Mouse (Mus musculus): ENCODE results near the gene A630001G21Rik. TPM values are rescaled to one million over a fixed set of nuclear protein-coding genes. Genes with fewer than 3 reads are reported as not detected.
"Not testable (repeated sequence)": the region's sequence is repeated elsewhere in the genome, so short reads cannot be mapped to it uniquely, and the experiment has no call there.

Gene A630001G21Rik
- polyA plus RNA-seq (2014; fragmentation: Nextera tagmentation; extraction: Ambion mirVana) = 0.33 and 0.48 TPM in 2 replicates

DNA sequence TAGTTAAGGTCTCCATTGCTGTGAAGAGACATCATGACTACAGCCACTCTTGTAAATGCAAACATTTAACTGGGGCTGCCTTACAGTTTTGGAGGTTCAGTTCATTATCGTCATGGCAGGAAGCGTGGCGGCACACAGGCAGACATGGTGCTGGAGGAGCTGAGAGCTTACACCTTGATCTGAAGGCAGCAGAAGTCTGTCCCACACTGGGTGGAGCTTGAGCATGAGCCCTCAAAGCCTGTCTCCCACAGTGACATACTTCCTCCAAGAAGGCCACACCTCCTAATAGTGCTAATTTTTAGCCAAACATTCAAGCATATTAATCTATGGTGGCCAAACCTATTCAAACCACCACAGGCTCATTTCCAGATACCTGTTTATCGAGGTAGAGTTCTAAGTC, at the start of gene A630001G21Rik:
A630001G21Rik (minus strand) TSS at position 208 of the 400 bp plus-strand sequence.
- Histone ChIP-seq H3K4me1 (ENCODE audit: control insufficient read depth, insufficient read depth, low read length) (no peaks in the 10 kb centered on the region), H3K27ac (ENCODE audit: low read depth, low read length) (no peak within 1 kb of the TSS), H3K4me2 (ENCODE audit: low read length) (no peak within 1 kb of the TSS), H3K4me3 (ENCODE audit: low read depth, low read length) (no peak within 1 kb of the TSS), H3K36me3 (ENCODE audit: control insufficient read depth, insufficient read depth, low read length) (no peaks in the 10 kb centered on the region), H3K9ac (ENCODE audit: low read length) (no peak within 1 kb of the TSS), H3K27me3 (replicated peaks; ENCODE audit: control insufficient read depth, insufficient read depth, low read length) (no peaks in the 10 kb centered on the region), H3K9me3 (replicated peaks; ENCODE audit: control insufficient read depth, low read length) (no peaks in the 10 kb centered on the region)
- ATAC-seq (no peak), DNase-seq (ENCODE audit: low spot score) (no peak)
- 94% methylated on average over 4 of the region's 4 CpGs for WGBS

DNA sequence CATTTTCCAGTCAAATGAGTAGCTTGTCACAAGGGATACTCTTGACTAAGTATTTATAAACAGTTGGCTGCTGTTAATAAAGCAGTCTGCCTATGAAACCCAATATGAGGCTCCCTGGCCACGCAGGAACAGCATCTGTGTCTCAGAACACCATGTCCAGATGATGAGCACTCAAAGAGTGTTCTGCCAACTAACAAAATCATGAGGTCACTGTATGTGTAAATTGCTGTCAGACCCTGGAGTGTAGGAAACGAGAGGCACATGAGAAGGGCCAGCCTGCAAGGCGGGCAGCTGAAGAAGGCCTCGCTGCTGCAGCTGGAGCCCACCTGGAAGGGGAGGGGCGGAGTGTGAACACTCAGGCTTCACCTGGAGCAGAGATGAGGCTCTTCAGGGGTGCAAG, 48.7 kb upstream of the A630001G21Rik start:
- Histone ChIP-seq H3K36me3 (ENCODE audit: control insufficient read depth, insufficient read depth, low read length) (peaks cover 21% of the 10 kb centered on the region), H3K9ac (ENCODE audit: low read length) (no peak overlapping the region), H3K4me3 (ENCODE audit: low read depth, low read length) (no peak overlapping the region), H3K4me2 (ENCODE audit: low read length) (no peak overlapping the region), H3K27ac (ENCODE audit: low read depth, low read length) (no peak overlapping the region), H3K27me3 (replicated peaks; ENCODE audit: control insufficient read depth, insufficient read depth, low read length) (no peaks in the 10 kb centered on the region), H3K4me1 (ENCODE audit: control insufficient read depth, insufficient read depth, low read length) (no peaks in the 10 kb centered on the region), H3K9me3 (replicated peaks; ENCODE audit: control insufficient read depth, low read length) (no peaks in the 10 kb centered on the region)
- DNase-seq (ENCODE audit: low spot score) (no peak), ATAC-seq (no peak)
- WGBS = 85% methylated on average over 5 of the region's 5 CpGs

DNA sequence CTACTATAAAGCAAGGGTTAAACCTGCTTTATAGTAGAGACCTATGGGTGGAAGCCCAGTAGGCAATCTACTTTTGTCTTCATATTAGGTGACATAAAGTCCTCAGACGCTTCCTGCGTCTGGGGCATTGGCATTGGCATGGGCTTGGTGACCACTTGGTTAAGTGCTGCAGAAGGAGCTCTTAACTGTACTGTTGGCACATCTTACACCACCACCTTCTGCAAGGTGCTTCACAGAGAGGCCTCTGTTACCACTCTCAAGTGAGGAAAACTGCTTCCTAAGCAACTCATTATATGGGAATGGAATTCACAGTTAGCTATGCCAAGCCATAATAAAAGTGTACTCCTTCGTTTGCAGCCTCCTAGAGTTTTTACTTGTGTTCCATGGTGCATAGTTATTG, 46.5 kb upstream of the A630001G21Rik start:
- H3K27me3 ChIP-seq (replicated peaks; ENCODE audit: control insufficient read depth, insufficient read depth, low read length) = no peaks in the 10 kb centered on the region
- ATAC-seq (no peak), DNase-seq (ENCODE audit: low spot score) (no peak)
- no peak overlapping the region for H3K27ac ChIP-seq (ENCODE audit: low read depth, low read length)
- H3K36me3 ChIP-seq (ENCODE audit: control insufficient read depth, insufficient read depth, low read length) = peaks cover 34% of the 10 kb centered on the region
- no peaks in the 10 kb centered on the region for H3K9me3 ChIP-seq (replicated peaks; ENCODE audit: control insufficient read depth, low read length)
- no peak overlapping the region for H3K9ac ChIP-seq (ENCODE audit: low read length)
- 83% methylated on average over 3 of the region's 3 CpGs for WGBS
- no peak overlapping the region for H3K4me3 ChIP-seq (ENCODE audit: low read depth, low read length)
- H3K4me1 ChIP-seq (ENCODE audit: control insufficient read depth, insufficient read depth, low read length) = no peaks in the 10 kb centered on the region
- H3K4me2 ChIP-seq (ENCODE audit: low read length) = no peak overlapping the region

DNA sequence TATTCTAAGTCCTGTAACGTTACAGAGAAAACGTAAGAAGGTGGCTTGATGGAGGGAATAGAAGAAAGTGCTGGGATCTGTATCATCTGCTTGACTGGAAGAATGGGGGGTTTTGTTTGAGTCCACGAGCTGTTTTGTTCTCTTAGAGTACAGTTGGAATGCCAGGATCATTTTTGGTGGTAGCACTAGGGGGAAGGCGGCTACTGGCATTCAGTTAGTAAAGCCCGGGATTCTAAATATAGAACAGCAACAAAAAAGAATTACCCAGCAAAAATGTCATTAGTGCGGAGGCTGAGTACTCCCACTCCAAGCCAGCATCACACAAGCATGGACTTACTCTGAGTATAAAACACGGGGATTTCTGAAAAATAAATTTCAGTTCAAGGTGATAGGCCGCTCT, 43.8 kb upstream of the A630001G21Rik start:
- ATAC-seq = no peak

DNA sequence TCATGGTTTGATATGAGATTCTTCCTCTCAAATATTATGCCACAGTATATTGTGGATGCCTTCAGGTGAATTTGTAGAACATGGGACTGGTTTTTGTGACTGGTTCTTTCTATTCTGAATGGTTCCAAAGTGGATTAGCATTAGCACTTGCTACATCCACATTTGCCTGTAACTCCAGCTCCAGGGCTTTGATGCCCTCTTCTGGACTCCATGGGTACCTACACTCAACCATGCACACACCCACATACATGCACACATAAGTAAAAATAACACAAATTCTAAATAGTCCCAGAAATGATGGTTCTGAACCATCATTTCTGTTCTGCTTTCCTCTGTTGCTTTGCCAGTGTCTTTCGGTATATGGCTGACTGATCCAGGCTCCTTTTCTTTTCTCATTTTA, 41.3 kb upstream of the A630001G21Rik start:
- Histone ChIP-seq H3K36me3 (ENCODE audit: control insufficient read depth, insufficient read depth, low read length) (peaks cover 31% of the 10 kb centered on the region), H3K4me3 (ENCODE audit: low read depth, low read length) (no peak overlapping the region), H3K27ac (ENCODE audit: low read depth, low read length) (no peak overlapping the region), H3K9me3 (replicated peaks; ENCODE audit: control insufficient read depth, low read length) (no peaks in the 10 kb centered on the region), H3K4me2 (ENCODE audit: low read length) (no peak overlapping the region), H3K9ac (ENCODE audit: low read length) (no peak overlapping the region), H3K4me1 (ENCODE audit: control insufficient read depth, insufficient read depth, low read length) (no peaks in the 10 kb centered on the region), H3K27me3 (replicated peaks; ENCODE audit: control insufficient read depth, insufficient read depth, low read length) (no peaks in the 10 kb centered on the region)
- DNase-seq (ENCODE audit: low spot score) = no peak
- 100% methylated on average over 1 of the region's 1 CpGs for WGBS
- no peak for ATAC-seq

More for the DNA sequence above, 43.8 kb upstream of the A630001G21Rik start:
- Histone ChIP-seq H3K9ac (ENCODE audit: low read length) (no peak overlapping the region), H3K4me2 (ENCODE audit: low read length) (no peak overlapping the region), H3K4me1 (ENCODE audit: control insufficient read depth, insufficient read depth, low read length) (no peaks in the 10 kb centered on the region), H3K36me3 (ENCODE audit: control insufficient read depth, insufficient read depth, low read length) (peaks cover 40% of the 10 kb centered on the region), H3K4me3 (ENCODE audit: low read depth, low read length) (no peak overlapping the region), H3K27ac (ENCODE audit: low read depth, low read length) (no peak overlapping the region), H3K27me3 (replicated peaks; ENCODE audit: control insufficient read depth, insufficient read depth, low read length) (no peaks in the 10 kb centered on the region), H3K9me3 (replicated peaks; ENCODE audit: control insufficient read depth, low read length) (no peaks in the 10 kb centered on the region)
- WGBS = 87% methylated on average over 8 of the region's 8 CpGs
- DNase-seq (ENCODE audit: low spot score) = no peak

DNA sequence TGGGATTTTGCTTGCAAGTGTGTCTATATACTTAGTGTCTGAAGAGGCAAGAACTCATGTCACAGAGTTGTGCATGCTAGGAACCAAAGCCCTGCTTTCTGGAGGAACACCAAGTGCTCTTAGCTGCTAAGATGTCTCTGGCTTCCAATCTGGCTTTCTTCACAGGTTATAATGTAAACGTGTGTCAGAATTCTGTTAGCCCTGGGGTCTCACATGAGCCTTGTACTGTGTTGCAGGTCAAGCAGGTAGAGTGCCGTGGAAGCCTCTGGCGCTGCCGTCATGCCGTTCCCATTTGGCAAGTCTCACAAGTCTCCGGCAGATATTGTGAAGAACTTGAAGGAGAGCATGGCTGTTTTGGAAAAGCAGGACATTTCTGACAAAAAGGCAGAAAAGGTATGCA, 39.7 kb upstream of the A630001G21Rik start:
- 96% methylated on average over 6 of the region's 6 CpGs for WGBS
- Histone ChIP-seq H3K27ac (ENCODE audit: low read depth, low read length) (no peak overlapping the region), H3K9ac (ENCODE audit: low read length) (no peak overlapping the region), H3K27me3 (replicated peaks; ENCODE audit: control insufficient read depth, insufficient read depth, low read length) (no peaks in the 10 kb centered on the region), H3K36me3 (ENCODE audit: control insufficient read depth, insufficient read depth, low read length) (peaks cover 28% of the 10 kb centered on the region), H3K4me3 (ENCODE audit: low read depth, low read length) (no peak overlapping the region), H3K9me3 (replicated peaks; ENCODE audit: control insufficient read depth, low read length) (no peaks in the 10 kb centered on the region), H3K4me1 (ENCODE audit: control insufficient read depth, insufficient read depth, low read length) (no peaks in the 10 kb centered on the region), H3K4me2 (ENCODE audit: low read length) (no peak overlapping the region)
- ATAC-seq (no peak), DNase-seq (ENCODE audit: low spot score) (no peak)

DNA sequence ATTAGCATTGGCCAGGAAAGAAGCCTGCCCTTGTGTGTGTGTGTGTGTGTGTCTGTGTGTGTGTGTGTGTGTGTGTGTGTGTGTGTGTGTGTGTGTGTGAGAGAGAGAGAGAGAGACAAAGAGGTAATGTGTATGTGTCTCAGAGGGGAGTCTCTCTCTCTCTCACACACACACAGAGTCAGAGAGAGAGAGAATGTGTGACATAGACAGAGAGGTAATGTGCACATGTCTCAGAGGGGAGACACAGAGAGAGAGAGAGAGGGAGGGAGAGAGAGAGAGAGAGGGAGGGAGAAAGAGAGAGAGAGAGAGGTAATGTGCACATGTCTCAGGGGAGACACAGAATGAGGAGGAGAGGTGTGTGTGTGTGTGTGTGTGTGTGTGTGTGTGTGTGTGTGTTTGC, 35.8 kb upstream of the A630001G21Rik start:
- H3K4me3 ChIP-seq (ENCODE audit: low read depth, low read length); H3K9me3 ChIP-seq (replicated peaks; ENCODE audit: control insufficient read depth, low read length); H3K27ac ChIP-seq (ENCODE audit: low read depth, low read length); H3K9ac ChIP-seq (ENCODE audit: low read length); H3K36me3 ChIP-seq (ENCODE audit: control insufficient read depth, insufficient read depth, low read length); H3K4me2 ChIP-seq (ENCODE audit: low read length); H3K4me1 ChIP-seq (ENCODE audit: control insufficient read depth, insufficient read depth, low read length); DNase-seq (ENCODE audit: low spot score); H3K27me3 ChIP-seq (replicated peaks; ENCODE audit: control insufficient read depth, insufficient read depth, low read length); ATAC-seq: not testable (repeated sequence)

DNA sequence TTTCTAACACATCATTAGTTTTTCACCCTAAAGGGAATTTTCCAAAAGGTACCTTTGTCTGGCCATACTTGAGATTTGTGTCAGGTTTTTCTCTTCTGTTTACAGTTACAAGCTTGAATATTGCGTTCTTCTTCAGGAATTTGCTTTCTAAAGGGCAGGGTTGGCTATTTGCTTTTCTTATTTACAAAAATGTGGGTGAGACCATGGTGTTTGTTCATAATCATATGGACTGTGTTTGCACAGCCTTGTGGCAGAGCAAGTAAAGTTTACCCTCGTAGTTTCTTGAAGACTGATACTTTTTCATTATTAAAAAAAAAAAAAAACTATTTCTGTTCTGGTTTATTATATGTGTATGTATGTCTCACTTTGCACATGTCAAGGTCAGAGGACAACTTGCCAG, 32.3 kb upstream of the A630001G21Rik start:
- 86% methylated on average over 2 of the region's 2 CpGs for WGBS
- Histone ChIP-seq H3K36me3 (ENCODE audit: control insufficient read depth, insufficient read depth, low read length) (no peaks in the 10 kb centered on the region), H3K9ac (ENCODE audit: low read length) (no peak overlapping the region), H3K27ac (ENCODE audit: low read depth, low read length) (no peak overlapping the region), H3K4me3 (ENCODE audit: low read depth, low read length) (no peak overlapping the region), H3K4me1 (ENCODE audit: control insufficient read depth, insufficient read depth, low read length) (no peaks in the 10 kb centered on the region), H3K27me3 (replicated peaks; ENCODE audit: control insufficient read depth, insufficient read depth, low read length) (no peaks in the 10 kb centered on the region), H3K4me2 (ENCODE audit: low read length) (no peak overlapping the region), H3K9me3 (replicated peaks; ENCODE audit: control insufficient read depth, low read length) (no peaks in the 10 kb centered on the region)
- DNase-seq (ENCODE audit: low spot score) (no peak), ATAC-seq (no peak)

DNA sequence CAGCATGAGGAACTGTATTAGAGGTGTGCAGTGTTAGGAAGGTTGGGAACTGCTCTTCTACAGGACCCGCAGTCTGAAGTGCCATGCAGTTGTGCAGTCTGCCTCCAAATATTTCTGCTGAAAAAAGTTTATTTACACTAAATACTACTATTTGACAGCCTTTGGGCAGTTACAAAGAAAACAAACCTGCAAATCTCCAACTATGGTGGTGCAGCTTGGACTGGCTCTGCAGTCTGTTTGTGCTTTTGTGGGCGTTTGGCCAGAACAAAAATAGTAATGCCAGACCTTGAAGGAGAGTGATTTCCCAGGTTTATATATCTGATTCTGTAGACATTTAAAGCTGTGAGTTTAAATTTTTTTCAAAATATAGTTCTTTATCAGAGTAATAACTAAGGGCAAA, 31.9 kb upstream of the A630001G21Rik start:
- H3K36me3 ChIP-seq (ENCODE audit: control insufficient read depth, insufficient read depth, low read length) = no peaks in the 10 kb centered on the region
- H3K4me3 ChIP-seq (ENCODE audit: low read depth, low read length) = no peak overlapping the region
- no peak overlapping the region for H3K27ac ChIP-seq (ENCODE audit: low read depth, low read length)
- H3K4me1 ChIP-seq (ENCODE audit: control insufficient read depth, insufficient read depth, low read length) = no peaks in the 10 kb centered on the region
- DNase-seq (ENCODE audit: low spot score) = no peak
- ATAC-seq = no peak
- H3K27me3 ChIP-seq (replicated peaks; ENCODE audit: control insufficient read depth, insufficient read depth, low read length) = no peaks in the 10 kb centered on the region
- WGBS = 90% methylated on average over 2 of the region's 2 CpGs
- no peak overlapping the region for H3K4me2 ChIP-seq (ENCODE audit: low read length)
- H3K9me3 ChIP-seq (replicated peaks; ENCODE audit: control insufficient read depth, low read length) = no peaks in the 10 kb centered on the region
- no peak overlapping the region for H3K9ac ChIP-seq (ENCODE audit: low read length)

Measured in forebrain, embryonic 14.5 days (tissue).